Mouse (Mus musculus) liver, postnatal 0 days (tissue): ENCODE measurements around the gene Sap30l.

Experiments
- CTCF ChIP-seq: sonication (generic); IDR thresholded peaks from 2 replicates; pipeline ENCODE4 v1.5.1; 2016; ENCODE audit warnings: antibody characterized with exemption, low read depth
- EP300 ChIP-seq: IDR thresholded peaks from 2 replicates; pipeline ENCODE4 v1.6.1; 2016; ENCODE audit warnings: antibody characterized with exemption, low read depth, mild to moderate bottlenecking

- TF ChIP-seq CTCF (no peak), EP300 (no peak)
Measured at GRCm38 (mm10) chr11:57800266-57800951, 1.0 kb upstream of the Sap30l start.
